Mouse (Mus musculus) spleen, embryonic (tissue): ENCODE data around the gene Zbtb4.

ENCODE experiments used
- CTCF ChIA-PET: fragments of 350-600 bp; sonication (Branson Sonifier 250); formaldehyde crosslinking; loops from one replicate; lab custom pipeline; 2022; lab: Charles Lee

Zbtb4 gene

DNA sequence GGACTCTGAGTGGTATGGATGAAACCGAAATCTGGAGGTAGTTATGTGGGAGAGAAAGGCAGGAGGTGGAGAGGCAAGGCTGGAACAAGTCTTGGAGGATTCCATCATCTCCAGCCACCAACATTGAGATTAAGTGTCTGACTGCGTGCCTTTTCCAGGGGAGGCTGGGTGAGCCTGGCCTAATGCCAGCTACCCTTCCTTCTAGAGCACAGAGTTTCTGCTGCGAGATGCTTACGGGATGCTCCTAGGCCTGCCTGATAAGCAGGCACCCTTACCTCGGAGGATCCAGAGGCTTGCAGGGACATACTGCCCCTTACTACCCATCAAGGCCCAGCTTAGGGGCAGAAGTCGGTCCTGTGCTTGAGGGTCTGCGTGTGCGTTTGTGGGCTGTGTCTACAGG lies 67.8 kb downstream of the Zbtb4 start:
- CTCF ChIA-PET = no interaction called here
